Mouse (Mus musculus): ENCODE measurements around the gene Ghdc. TPM values are rescaled to one million over a fixed set of nuclear protein-coding genes. Genes with fewer than 3 reads are reported as not detected.

The Ghdc gene
- polyA plus RNA-seq, 1 experiment = 5.4 TPM

DNA sequence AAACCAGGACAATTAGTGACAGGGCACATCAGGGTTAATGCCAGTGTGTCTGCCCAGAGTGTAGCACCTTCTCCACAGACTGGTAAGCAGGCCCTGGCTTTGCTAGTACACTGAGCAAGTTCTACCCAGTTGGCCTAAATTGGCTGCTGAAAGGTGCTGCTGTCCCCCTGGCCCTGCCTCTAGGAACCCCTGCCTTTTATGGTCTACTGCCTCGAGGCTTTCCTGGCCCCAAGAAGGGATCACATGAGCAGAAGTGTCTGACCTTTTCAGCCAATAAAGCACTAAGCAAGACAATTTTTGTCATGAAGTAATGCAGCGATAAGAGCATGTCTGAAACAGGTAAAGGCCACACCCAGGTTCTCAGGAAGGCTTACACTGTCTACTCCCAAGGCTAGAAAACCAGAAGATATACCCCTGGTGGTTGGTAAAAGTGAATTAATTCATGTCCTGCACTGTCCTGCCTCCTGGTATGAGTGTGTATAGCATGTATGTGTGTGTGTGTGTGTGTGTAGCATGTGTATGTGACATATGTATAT is 48.2 kb downstream of the Ghdc start:
- Histone ChIP-seq H3K4me3 (ENCODE audit: low read depth, low read length) (no peak overlapping the region), H3K27me3 (ENCODE audit: control insufficient read depth, insufficient read depth, low read length, poor library complexity, severe bottlenecking) (no peaks in the 10 kb centered on the region), H3K36me3 (ENCODE audit: control insufficient read depth, insufficient read depth, low read length, poor library complexity, severe bottlenecking) (peaks cover under 1% of the 10 kb centered on the region; the same call in 1 of the 2 replicates), H3K4me1 (ENCODE audit: control insufficient read depth, insufficient read depth, low read length) (peaks cover 7% of the 10 kb centered on the region), H3K27ac (ENCODE audit: insufficient read depth, low read length) (0 out of 2 replicates have a peak overlapping the region, but pooled peaks have one; percentile 3), H3K9me3 (replicated peaks; ENCODE audit: control insufficient read depth, insufficient read depth, low read length, poor library complexity, severe bottlenecking) (no peaks in the 10 kb centered on the region), H3K9ac (ENCODE audit: low read depth, poor library complexity, severe bottlenecking) (no peak overlapping the region)
- no peak for TF ChIP-seq CTCF (IDR thresholded peaks at IDR 0.05; ENCODE audit: low read depth, low read length)

DNA sequence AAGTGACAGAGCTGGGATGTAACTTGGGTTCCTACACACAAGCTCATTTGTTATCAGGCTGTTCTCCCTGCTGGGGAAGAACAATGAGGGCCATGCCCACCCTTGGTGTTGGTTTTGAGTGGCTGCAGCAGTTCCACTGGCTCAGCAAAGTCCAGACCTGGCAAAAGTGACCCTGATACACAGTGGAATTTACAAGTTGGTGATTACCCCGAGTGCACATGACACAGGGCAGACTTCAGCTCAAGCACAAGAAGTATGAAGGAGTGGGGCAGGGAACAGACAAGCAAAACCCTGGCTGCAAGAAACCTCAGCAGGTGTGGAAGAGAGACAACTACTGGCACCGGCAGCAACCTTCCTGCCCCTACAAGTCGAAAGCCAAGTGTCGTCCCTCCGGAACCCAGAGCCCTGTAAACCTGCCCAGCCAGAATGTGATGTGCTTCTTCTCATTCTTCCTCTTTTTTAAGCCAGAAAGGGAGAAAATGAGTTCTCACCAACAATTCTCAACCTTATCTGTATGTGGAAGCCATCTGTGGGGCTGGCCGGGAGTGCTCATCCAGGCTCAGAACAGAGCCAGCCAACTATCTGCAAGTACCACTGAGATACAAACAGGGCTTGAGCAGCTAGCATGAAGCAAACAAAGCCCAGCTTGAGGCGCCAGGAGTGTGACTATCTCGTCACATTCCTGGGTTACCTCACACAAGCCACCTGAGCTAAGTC is 48.8 kb downstream of the Ghdc start:
- peaks cover 3% of the 10 kb centered on the region; the same call in 1 of the 2 replicates for H3K36me3 ChIP-seq (ENCODE audit: control insufficient read depth, insufficient read depth, low read length, poor library complexity, severe bottlenecking)
- H3K27me3 ChIP-seq (ENCODE audit: control insufficient read depth, insufficient read depth, low read length, poor library complexity, severe bottlenecking) = no peaks in the 10 kb centered on the region
- no peaks in the 10 kb centered on the region for H3K9me3 ChIP-seq (replicated peaks; ENCODE audit: control insufficient read depth, insufficient read depth, low read length, poor library complexity, severe bottlenecking)
- no peak for TF ChIP-seq POLR2A (IDR thresholded peaks at IDR 0.05; ENCODE audit: insufficient read depth, low read length)
- TF ChIP-seq EP300 (IDR thresholded peaks at IDR 0.05; ENCODE audit: insufficient read depth, low read depth, low read length) = no peak
- no peak for TF ChIP-seq CTCF (IDR thresholded peaks at IDR 0.05; ENCODE audit: low read depth, low read length)
- peaks cover 7% of the 10 kb centered on the region for H3K4me1 ChIP-seq (ENCODE audit: control insufficient read depth, insufficient read depth, low read length)
- 0 out of 2 replicates have a peak overlapping the region, but pooled peaks have one; percentile 3 for H3K27ac ChIP-seq (ENCODE audit: insufficient read depth, low read length)
- no peak overlapping the region for H3K9ac ChIP-seq (ENCODE audit: low read depth, poor library complexity, severe bottlenecking)
- no peak overlapping the region for H3K4me3 ChIP-seq (ENCODE audit: low read depth, low read length)

DNA sequence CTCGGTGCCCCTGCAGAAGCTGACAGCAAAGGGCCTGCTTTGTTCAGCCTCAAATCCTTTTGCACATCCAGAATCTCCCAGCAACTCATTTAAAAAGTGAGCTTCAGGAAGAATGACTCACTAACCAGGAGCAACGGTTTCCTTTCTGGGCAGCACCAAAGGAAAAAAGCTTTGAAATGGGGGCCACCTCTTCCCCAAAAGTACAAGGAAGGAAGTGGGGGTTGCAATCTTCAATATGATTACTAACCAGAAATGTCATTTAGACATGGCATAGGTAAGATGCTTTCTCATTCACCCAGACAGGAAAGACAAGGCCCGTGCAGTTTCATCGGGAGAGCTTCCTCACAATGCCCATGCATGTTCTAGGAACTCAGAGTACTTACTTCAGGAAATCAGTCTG is 49.5 kb downstream of the Ghdc start:
- H3K27me3 ChIP-seq (ENCODE audit: control insufficient read depth, insufficient read depth, low read length, poor library complexity, severe bottlenecking) = no peaks in the 10 kb centered on the region

GRCm38 (mm10) chr11:100720345-100720744 is 50.4 kb downstream of the Ghdc start:
- Histone ChIP-seq H3K4me3 (ENCODE audit: low read depth, low read length) (no peak overlapping the region), H3K27me3 (ENCODE audit: control insufficient read depth, insufficient read depth, low read length, poor library complexity, severe bottlenecking) (no peaks in the 10 kb centered on the region), H3K9ac (ENCODE audit: low read depth, poor library complexity, severe bottlenecking) (no peak overlapping the region), H3K27ac (ENCODE audit: insufficient read depth, low read length) (no peak overlapping the region), H3K36me3 (ENCODE audit: control insufficient read depth, insufficient read depth, low read length, poor library complexity, severe bottlenecking) (peaks cover 11% of the 10 kb centered on the region), H3K9me3 (replicated peaks; ENCODE audit: control insufficient read depth, insufficient read depth, low read length, poor library complexity, severe bottlenecking) (no peaks in the 10 kb centered on the region), H3K4me1 (ENCODE audit: control insufficient read depth, insufficient read depth, low read length) (peaks cover 7% of the 10 kb centered on the region)
- TF ChIP-seq EP300 (IDR thresholded peaks at IDR 0.05; ENCODE audit: insufficient read depth, low read depth, low read length) (no peak), CTCF (IDR thresholded peaks at IDR 0.05; ENCODE audit: low read depth, low read length) (no peak), POLR2A (IDR thresholded peaks at IDR 0.05; ENCODE audit: insufficient read depth, low read length) (no peak)

More for the DNA sequence above, 49.5 kb downstream of the Ghdc start:
- no peaks in the 10 kb centered on the region for H3K9me3 ChIP-seq (replicated peaks; ENCODE audit: control insufficient read depth, insufficient read depth, low read length, poor library complexity, severe bottlenecking)
- TF ChIP-seq POLR2A (IDR thresholded peaks at IDR 0.05; ENCODE audit: insufficient read depth, low read length) = no peak
- TF ChIP-seq EP300 (IDR thresholded peaks at IDR 0.05; ENCODE audit: insufficient read depth, low read depth, low read length) = no peak
- no peak for TF ChIP-seq CTCF (IDR thresholded peaks at IDR 0.05; ENCODE audit: low read depth, low read length)
- no peak overlapping the region for H3K9ac ChIP-seq (ENCODE audit: low read depth, poor library complexity, severe bottlenecking)
- H3K4me3 ChIP-seq (ENCODE audit: low read depth, low read length) = no peak overlapping the region
- H3K27ac ChIP-seq (ENCODE audit: insufficient read depth, low read length) = no peak overlapping the region
- peaks cover 3% of the 10 kb centered on the region for H3K36me3 ChIP-seq (ENCODE audit: control insufficient read depth, insufficient read depth, low read length, poor library complexity, severe bottlenecking)
- H3K4me1 ChIP-seq (ENCODE audit: control insufficient read depth, insufficient read depth, low read length) = peaks cover 7% of the 10 kb centered on the region

GRCm38 (mm10) chr11:100719893-100720292 is 50.9 kb downstream of the Ghdc start:
- no peaks in the 10 kb centered on the region for H3K27me3 ChIP-seq (ENCODE audit: control insufficient read depth, insufficient read depth, low read length, poor library complexity, severe bottlenecking)
- peak overlapping the region; percentile 30; the same call in 1 of the 2 replicates for H3K4me3 ChIP-seq (ENCODE audit: low read depth, low read length)
- H3K9ac ChIP-seq (ENCODE audit: low read depth, poor library complexity, severe bottlenecking) = no peak overlapping the region
- peaks cover 5% of the 10 kb centered on the region for H3K4me1 ChIP-seq (ENCODE audit: control insufficient read depth, insufficient read depth, low read length)
- no peaks in the 10 kb centered on the region for H3K9me3 ChIP-seq (replicated peaks; ENCODE audit: control insufficient read depth, insufficient read depth, low read length, poor library complexity, severe bottlenecking)
- 0 out of 2 replicates have a peak overlapping the region, but pooled peaks have one; percentile 25 for H3K27ac ChIP-seq (ENCODE audit: insufficient read depth, low read length)
- no peak for TF ChIP-seq POLR2A (IDR thresholded peaks at IDR 0.05; ENCODE audit: insufficient read depth, low read length)
- no peak for TF ChIP-seq EP300 (IDR thresholded peaks at IDR 0.05; ENCODE audit: insufficient read depth, low read depth, low read length)
- no peak for TF ChIP-seq CTCF (IDR thresholded peaks at IDR 0.05; ENCODE audit: low read depth, low read length)
- H3K36me3 ChIP-seq (ENCODE audit: control insufficient read depth, insufficient read depth, low read length, poor library complexity, severe bottlenecking) = peaks cover 11% of the 10 kb centered on the region

DNA sequence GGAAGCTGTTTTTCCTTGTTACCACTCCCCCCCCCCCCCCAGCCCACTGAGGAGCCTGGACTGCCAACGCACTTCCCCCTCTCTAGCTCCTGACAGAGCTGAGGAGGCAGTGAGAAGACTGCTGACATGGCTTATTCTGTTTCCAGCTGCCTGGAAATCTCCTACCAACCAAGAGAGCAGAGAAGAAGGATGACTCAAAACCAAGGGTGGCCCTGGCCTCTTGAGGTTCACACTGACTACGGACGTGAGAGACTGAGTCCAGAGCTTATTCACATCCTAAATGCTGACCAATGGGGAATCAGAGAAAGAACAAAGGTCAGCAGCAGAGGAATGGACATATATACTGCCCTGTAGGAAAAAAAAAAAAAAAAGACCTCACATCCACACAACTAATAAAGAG is 51.4 kb downstream of the Ghdc start:
- H3K4me3 ChIP-seq (ENCODE audit: low read depth, low read length) = no peak overlapping the region
- TF ChIP-seq CTCF (IDR thresholded peaks at IDR 0.05; ENCODE audit: low read depth, low read length) (no peak), POLR2A (IDR thresholded peaks at IDR 0.05; ENCODE audit: insufficient read depth, low read length) (no peak), EP300 (IDR thresholded peaks at IDR 0.05; ENCODE audit: insufficient read depth, low read depth, low read length) (no peak)
- peaks cover 11% of the 10 kb centered on the region for H3K36me3 ChIP-seq (ENCODE audit: control insufficient read depth, insufficient read depth, low read length, poor library complexity, severe bottlenecking)

More for the DNA sequence above, 51.4 kb downstream of the Ghdc start:
- Histone ChIP-seq H3K4me1 (ENCODE audit: control insufficient read depth, insufficient read depth, low read length) (peaks cover 5% of the 10 kb centered on the region), H3K27ac (ENCODE audit: insufficient read depth, low read length) (0 out of 2 replicates have a peak overlapping the region, but pooled peaks have one; percentile 25), H3K27me3 (ENCODE audit: control insufficient read depth, insufficient read depth, low read length, poor library complexity, severe bottlenecking) (no peaks in the 10 kb centered on the region), H3K9ac (ENCODE audit: low read depth, poor library complexity, severe bottlenecking) (no peak overlapping the region), H3K9me3 (replicated peaks; ENCODE audit: control insufficient read depth, insufficient read depth, low read length, poor library complexity, severe bottlenecking) (no peaks in the 10 kb centered on the region)
